Mouse (Mus musculus) limb, embryonic 12.5 days (tissue): ENCODE results near the gene Zfp711. TPM values are rescaled to one million over a fixed set of nuclear protein-coding genes. Genes with fewer than 3 reads are reported as not detected.

ENCODE experiments used
- ATAC-seq: fragments of 200-750 bp; cut with Nextera tagmentation; 2 replicates; pipeline ENCODE4 v1.8.0; 2017; ENCODE audit warnings: low read depth, moderate TSS enrichment; ENCODE audit not compliant: insufficient number of reproducible peaks, insufficient read depth, low FRiP score, low TSS enrichment
- H3K27ac ChIP-seq: fragments of 300-500 bp; sonication (generic); 2 replicates; pipeline ENCODE4 v1.5.1; 2016; ENCODE audit warnings: mild to moderate bottlenecking, moderate library complexity
- H3K27me3 ChIP-seq: fragments of 300-500 bp; sonication (generic); 2 replicates; pipeline ENCODE4 v1.6.1; 2016; ENCODE audit warnings: mild to moderate bottlenecking, moderate library complexity
- H3K36me3 ChIP-seq: fragments of 300-500 bp; sonication (generic); 2 replicates; pipeline ENCODE4 v1.6.1; 2016; ENCODE audit warnings: mild to moderate bottlenecking, moderate library complexity
- H3K4me1 ChIP-seq: fragments of 300-500 bp; sonication (generic); replicated peaks from 2 replicates; pipeline ENCODE4 v1.6.1; 2016
- H3K4me2 ChIP-seq: fragments of 300-500 bp; sonication (generic); 2 replicates; pipeline ENCODE4 v1.6.1; 2016; ENCODE audit warnings: mild to moderate bottlenecking, moderate library complexity
- H3K4me3 ChIP-seq: fragments of 300-500 bp; sonication (generic); replicated peaks from 2 replicates; pipeline ENCODE4 v1.5.1; 2016; ENCODE audit warnings: mild to moderate bottlenecking
- H3K9ac ChIP-seq: fragments of 300-500 bp; sonication (generic); replicated peaks from 2 replicates; pipeline ENCODE4 v1.6.1; 2016; ENCODE audit warnings: mild to moderate bottlenecking, moderate library complexity
- H3K9me3 ChIP-seq: fragments of 300-500 bp; sonication (generic); 2 replicates; pipeline ENCODE4 v1.6.1; 2016; ENCODE audit warnings: mild to moderate bottlenecking, moderate library complexity
- WGBS: fragments of 180-500 bp; shearing (Covaris S2); methylation state at CpG from one replicate; pipeline ENCODE4 v1.1.7; 2016; 5-methylcytosine and 5-hydroxymethylcytosine counted together
- polyA plus RNA-seq: library from polyadenylated mRNA; unstranded; fragments of >200 nt; fragmentation: Nextera tagmentation; extraction: Ambion mirVana; gene quantifications from 2 replicates; pipeline ENCODE4 v1.2.1, GENCODE M21; 2016

Gene Zfp711
- polyA plus RNA-seq: 19.3 and 21.9 TPM in 2 replicates

- 17% methylated on average over 67 of the region's 79 CpGs for WGBS
- ATAC-seq: peak; percentile 99
These were observed at the start of gene Zfp711 for GRCm38 (mm10) chrX:112600511-112601305. Zfp711 (plus strand) TSS chrX:112600526.

DNA sequence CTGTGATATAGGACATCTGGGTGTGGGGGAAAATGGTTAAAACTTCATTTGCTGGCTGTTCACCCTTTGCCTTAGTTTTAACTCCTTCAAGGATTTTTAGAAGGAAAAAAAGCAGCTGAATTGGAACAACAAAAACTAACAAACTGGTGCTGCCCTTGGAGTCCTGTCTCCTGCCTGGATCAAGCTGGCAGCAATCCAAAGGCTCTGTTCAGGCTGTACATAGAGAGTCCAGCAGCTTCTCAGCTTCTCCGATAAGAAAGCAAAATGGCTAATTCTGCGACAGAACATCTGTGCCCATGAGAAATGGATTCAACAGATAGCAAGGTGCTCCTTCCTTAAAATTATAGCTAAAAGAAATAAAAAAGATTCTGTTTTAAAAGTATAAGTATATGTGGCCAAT lies 32.6 kb upstream of the Zfp711 start:
- H3K9ac ChIP-seq: no peak overlapping the region
- H3K4me2 ChIP-seq: no peak overlapping the region
- no peak overlapping the region for H3K27ac ChIP-seq
- H3K4me1 ChIP-seq: no peaks in the 10 kb centered on the region
- no peak overlapping the region for H3K4me3 ChIP-seq
- WGBS: 79% methylated on average over 2 of the region's 2 CpGs
- no peaks in the 10 kb centered on the region for H3K9me3 ChIP-seq
- H3K36me3 ChIP-seq: no peaks in the 10 kb centered on the region
- no peak for ATAC-seq
- no peaks in the 10 kb centered on the region for H3K27me3 ChIP-seq

More at GRCm38 (mm10) chrX:112600511-112601305, at the start of gene Zfp711:
- peak within 1 kb of the TSS; percentile 64 for H3K4me3 ChIP-seq
- peak within 1 kb of the TSS; percentile 55 for H3K4me2 ChIP-seq
- H3K4me1 ChIP-seq: no peaks in the 10 kb centered on the region
- H3K9me3 ChIP-seq: no peaks in the 10 kb centered on the region
- peak within 1 kb of the TSS; percentile 78 for H3K9ac ChIP-seq
- H3K36me3 ChIP-seq: no peaks in the 10 kb centered on the region
- peak within 1 kb of the TSS; percentile 86 for H3K27ac ChIP-seq
- no peaks in the 10 kb centered on the region for H3K27me3 ChIP-seq

DNA sequence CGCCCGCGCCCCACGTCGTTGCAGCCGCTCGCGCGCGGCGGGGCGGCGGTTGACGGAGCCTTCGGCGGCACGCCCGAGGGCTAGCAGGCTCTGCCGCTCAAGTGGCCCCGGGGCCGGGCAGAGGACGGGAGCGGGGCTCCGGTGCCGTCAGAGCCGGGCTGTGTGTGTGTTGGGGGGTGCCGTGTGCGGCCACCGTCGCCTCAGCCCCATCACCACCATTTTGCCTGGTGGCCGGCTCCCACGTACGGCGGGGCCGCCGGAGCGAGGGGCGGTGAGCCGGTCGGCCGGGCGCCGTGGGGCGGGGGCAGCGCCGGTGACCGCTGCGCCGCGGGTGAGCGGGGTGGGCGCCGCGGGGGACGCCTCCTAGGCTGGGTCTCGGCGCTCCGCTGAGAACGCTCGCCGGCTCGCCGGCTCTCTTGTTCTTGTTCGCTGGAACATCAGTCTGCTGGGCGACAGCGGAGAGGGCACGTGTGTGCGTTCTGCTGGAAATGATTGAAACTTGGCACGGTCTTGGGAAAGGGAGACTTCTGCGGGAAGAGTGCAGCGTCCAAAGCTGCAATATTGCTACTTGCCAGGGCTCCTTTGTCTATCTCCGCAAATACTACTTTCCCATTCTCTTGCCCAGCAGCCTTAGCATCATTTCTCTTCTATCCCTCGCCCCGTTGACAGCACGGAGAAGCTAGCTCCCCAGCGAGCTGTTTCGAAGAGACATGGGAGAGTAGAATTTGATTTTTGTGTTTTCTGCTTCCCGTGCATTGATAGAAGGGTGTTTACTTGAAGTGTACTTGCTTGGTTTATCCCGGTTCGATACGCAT lies 1.2 kb downstream of the Zfp711 start:
- Histone ChIP-seq H3K9ac (peak overlapping the region; percentile 78), H3K4me2 (peak overlapping the region; percentile 55), H3K4me1 (no peaks in the 10 kb centered on the region), H3K4me3 (peak overlapping the region; percentile 64), H3K27me3 (no peaks in the 10 kb centered on the region), H3K9me3 (no peaks in the 10 kb centered on the region), H3K36me3 (no peaks in the 10 kb centered on the region), H3K27ac (peak overlapping the region; percentile 86)
- 13% methylated on average over 68 of the region's 81 CpGs for WGBS
- ATAC-seq: peak; percentile 40; the same call in 1 of the 2 replicates

GRCm38 (mm10) chrX:112675525-112675924 lies 75.2 kb downstream of the Zfp711 start:
- H3K4me2 ChIP-seq: no peak overlapping the region
- ATAC-seq: no peak
- H3K27me3 ChIP-seq: no peaks in the 10 kb centered on the region
- no peak overlapping the region for H3K27ac ChIP-seq
- no peaks in the 10 kb centered on the region for H3K36me3 ChIP-seq
- no peaks in the 10 kb centered on the region for H3K4me1 ChIP-seq
- no peaks in the 10 kb centered on the region for H3K9me3 ChIP-seq
- H3K9ac ChIP-seq: no peak overlapping the region
- WGBS: 59% methylated on average over 1 of the region's 1 CpGs
- H3K4me3 ChIP-seq: no peak overlapping the region

- WGBS: 61% methylated on average over 5 of the region's 5 CpGs
- H3K9me3 ChIP-seq: no peaks in the 10 kb centered on the region
- no peaks in the 10 kb centered on the region for H3K27me3 ChIP-seq
- ATAC-seq: no peak
- H3K9ac ChIP-seq: no peak overlapping the region
- H3K4me2 ChIP-seq: no peak overlapping the region
- H3K4me3 ChIP-seq: no peak overlapping the region
- H3K4me1 ChIP-seq: no peaks in the 10 kb centered on the region
- H3K27ac ChIP-seq: no peak overlapping the region
- H3K36me3 ChIP-seq: no peaks in the 10 kb centered on the region
These were observed 80.3 kb downstream of the Zfp711 start for GRCm38 (mm10) chrX:112680605-112681004.

Other genes starting within 250 kb of the Zfp711 start
- not detected in 2 replicates for gene Satl1, start 193.7 kb upstream of the Zfp711 start, polyA plus RNA-seq
- gene 2010106E10Rik, start 105.3 kb upstream of the Zfp711 start, polyA plus RNA-seq: not detected in 2 replicates
- 0.48 and 0.67 TPM in 2 replicates for gene Pof1b, start 98.1 kb downstream of the Zfp711 start, polyA plus RNA-seq